Mouse (Mus musculus): Measurements from ENCODE around the gene Prdm12.

Gene Prdm12

GRCm38 (mm10) chr2:31641508-31641830 lies 1.6 kb downstream of the Prdm12 start:
- in situ Hi-C loops (cut with MboI, MseI): no loop called here

GRCm38 (mm10) chr2:31641929-31642328 lies 2.1 kb downstream of the Prdm12 start:
- in situ Hi-C loops (cut with MboI, MseI): no loop called here

GRCm38 (mm10) chr2:31653971-31654853 lies 14.4 kb downstream of the Prdm12 start:
- in situ Hi-C loops (cut with MboI, MseI): loop anchor here (5.0 kb wide), 1 partner anchor 172 kb away; no protein-coding TSS in a partner anchor

- in situ Hi-C loops (cut with MboI, MseI): loop anchor here (5.0 kb wide), 1 partner anchor 173 kb away; no protein-coding TSS in a partner anchor
Measured at GRCm38 (mm10) chr2:31654854-31655559, 15.2 kb downstream of the Prdm12 start.

- in situ Hi-C loops (cut with MboI, MseI): no loop called here
Measured at GRCm38 (mm10) chr2:31656374-31656773, 16.5 kb downstream of the Prdm12 start.

GRCm38 (mm10) chr2:31662939-31663803 lies 23.3 kb downstream of the Prdm12 start:
- in situ Hi-C loops (cut with MboI, MseI): no loop called here

DNA sequence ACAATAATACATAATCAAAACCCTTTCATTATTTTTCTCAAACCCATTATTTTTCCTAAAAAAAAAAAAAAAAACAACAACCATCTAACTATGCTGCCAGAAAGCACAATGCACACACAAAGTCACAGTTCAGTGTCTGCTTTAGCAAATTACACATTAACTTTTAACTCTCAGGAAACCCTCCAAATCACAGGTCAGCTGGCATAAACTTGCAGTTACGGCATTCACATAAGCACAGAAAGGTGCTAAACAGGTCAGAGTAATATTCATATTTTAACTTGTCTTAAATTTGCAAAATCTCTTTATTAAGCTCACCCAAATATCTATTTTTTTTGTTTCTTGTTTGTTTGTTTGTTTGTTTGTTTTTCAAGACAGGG lies 24.0 kb downstream of the Prdm12 start:
- in situ Hi-C loops (cut with MboI, MseI): no loop called here

DNA sequence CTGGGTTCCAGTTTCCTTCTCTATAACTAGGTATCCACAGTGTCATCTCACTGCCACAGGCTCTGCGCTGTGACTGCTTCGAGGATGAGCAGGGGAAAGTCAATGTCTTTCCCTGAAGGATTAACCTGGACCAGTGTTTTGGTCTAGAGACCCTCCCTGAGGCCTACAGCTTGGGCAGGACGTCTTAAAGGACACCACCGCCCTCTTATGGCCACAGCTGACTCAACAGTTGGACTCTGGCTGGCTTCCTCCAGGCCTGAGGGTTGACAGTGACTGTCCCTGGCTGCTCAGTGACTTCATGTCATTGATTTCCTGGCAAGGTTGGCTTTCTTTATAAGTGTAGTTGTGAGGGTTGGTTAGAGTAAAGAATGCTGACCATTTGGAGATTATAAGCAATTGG lies 27.5 kb downstream of the Prdm12 start:
- in situ Hi-C loops (cut with MboI, MseI): no loop called here

DNA sequence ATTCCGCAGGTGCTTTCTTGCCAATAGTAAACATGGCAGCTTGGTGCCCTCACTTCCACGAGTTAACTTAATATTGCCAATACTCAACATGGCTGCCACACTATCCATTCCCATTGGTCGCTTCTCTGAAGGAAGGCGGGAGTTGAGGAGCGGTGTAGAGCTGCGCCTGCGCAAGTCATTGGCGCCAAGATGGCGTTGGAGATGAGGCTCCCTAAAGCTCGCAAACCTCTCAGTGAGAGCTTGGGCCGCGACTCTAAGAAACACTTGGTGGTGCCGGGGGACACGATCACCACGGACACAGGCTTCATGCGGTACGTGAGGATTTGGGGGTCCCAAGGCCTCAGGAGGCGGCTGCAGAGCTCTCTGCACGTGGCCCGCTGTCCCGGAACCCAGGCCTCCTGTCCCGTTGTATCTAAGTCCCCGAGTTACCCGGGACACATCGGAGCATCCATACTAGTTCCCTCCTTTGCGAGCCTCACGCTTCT lies 30.8 kb downstream of the Prdm12 start, which contains the start of gene Exosc2:
Gene Exosc2, plus strand, starts transcription at position 165 of the 485 bp plus-strand sequence.
- in situ Hi-C loops (cut with MboI, MseI): no loop called here

DNA sequence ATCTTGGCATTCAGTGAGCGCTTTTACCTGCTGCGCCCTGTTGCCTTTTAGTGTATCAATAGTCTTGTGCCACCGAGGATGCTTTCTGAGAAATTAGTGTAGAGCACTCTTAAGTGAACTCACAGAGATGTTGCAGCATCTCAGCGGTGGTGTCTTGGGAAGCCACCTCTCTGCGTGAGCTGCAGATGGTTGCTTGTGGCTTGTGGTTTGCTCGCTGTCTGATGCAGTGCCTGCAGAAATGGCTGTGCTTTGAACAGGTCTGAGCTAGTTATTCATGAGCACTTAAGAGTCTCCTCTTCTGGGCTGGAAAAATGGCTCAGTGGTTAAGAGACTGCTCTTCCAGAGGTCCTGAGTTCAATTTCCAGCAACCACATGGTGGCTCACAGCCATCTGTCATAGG lies 38.8 kb downstream of the Prdm12 start:
- in situ Hi-C loops (cut with MboI, MseI): no loop called here

- in situ Hi-C loops (cut with MboI, MseI): loop anchor here (10.0 kb wide), 1 partner anchor 196 kb away; no protein-coding TSS in a partner anchor
Measured at GRCm38 (mm10) chr2:31681051-31681707, 41.3 kb downstream of the Prdm12 start.

DNA sequence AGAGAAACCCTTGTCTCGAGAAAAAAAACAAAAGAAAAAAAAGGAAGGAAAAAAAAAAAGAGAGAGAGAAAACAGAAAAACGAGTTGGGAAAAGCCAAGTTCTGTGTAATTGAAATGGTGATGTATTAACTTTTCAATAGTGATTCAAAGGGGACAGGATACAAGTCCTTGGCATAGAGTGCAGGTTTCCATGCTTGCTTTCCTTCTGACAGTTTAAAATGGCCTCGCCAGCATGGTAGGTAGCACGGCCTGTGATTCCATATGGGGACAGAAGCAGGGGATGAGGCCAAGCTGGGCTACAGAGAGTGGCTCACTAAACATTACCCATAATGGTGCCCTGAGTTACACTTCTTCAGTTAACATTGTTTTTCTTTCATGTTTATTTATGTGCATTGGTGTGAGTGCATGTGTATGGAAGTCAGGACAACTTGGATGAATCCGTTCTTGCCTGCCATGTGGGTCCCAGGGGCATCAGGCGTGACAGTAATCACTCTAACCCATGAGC lies 41.9 kb downstream of the Prdm12 start:
- in situ Hi-C loops (cut with MboI, MseI): loop anchor here (10.0 kb wide), 1 partner anchor 197 kb away; no protein-coding TSS in a partner anchor

- in situ Hi-C loops (cut with MboI, MseI): loop anchor here (10.0 kb wide), 1 partner anchor 199 kb away; no protein-coding TSS in a partner anchor
Measured at GRCm38 (mm10) chr2:31683666-31684065, 43.8 kb downstream of the Prdm12 start.

DNA sequence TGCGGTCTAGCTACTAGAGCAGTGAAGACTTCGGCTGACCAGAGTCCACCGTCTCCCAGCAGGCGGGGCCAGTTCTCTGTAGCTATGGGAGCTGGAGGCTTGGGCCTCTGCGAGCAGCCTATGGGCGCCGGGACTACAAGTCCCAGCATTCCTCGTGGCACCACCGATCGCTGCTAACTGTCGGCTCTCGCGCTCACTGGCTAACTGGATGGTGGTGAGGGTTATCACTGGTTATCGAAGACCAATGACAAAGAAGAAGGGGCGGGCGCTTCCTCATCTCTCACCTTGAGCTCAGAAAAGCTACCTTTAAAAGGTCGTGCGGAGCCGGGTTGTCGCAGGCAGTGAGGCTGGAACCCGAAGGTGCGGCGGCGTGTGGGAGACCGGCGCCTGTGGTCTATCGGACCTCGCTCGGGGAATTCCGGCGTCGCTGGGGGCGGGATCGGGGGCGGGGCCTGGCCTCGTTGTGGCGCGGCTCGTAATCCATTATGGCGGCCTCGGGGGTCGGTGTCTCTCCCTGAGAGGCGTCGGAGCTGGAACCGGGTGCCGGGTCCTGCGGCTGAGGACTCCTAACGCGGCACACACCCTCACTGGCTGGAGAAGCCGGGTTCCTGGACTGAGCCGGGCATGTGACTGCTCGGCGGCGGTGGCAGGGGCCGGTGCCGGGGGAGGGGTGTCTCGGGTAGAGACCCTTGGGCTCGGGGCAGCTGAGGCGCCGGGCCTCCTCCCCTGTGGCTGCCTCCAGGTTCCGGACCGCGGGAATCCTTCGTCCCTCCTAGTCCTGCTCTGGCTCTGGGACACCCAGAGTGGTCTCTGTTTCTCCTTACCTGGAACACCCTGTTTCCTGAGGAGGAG lies 48.5 kb downstream of the Prdm12 start, which contains the start of gene Abl1:
Gene Abl1, plus strand, starts transcription at position 303 of the 852 bp plus-strand sequence.
- in situ Hi-C loops (cut with MboI, MseI): loop anchor here (5.0 to 10.0 kb wide), 2 partner anchors 99 to 203 kb away; no protein-coding TSS in a partner anchor

DNA sequence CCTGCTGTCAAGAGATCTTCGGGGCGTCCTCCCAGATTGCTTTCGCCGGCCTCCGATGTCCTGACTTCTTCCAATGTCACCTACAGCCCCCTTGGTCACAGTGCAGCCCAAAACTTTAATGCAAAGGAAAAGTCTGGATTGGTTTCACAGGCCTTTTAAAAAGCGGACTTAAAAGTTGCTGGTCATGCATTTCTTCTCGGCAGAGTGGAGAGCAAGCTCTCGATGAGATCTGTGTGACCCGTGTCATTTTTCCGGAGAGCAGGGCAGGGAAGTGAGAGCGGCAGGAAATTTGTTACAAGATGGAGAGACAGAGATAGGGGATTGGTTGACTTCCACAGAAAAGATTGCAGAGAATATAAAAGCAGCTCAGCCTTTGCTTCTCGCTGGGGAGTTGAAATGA lies 49.2 kb downstream of the Prdm12 start:
- in situ Hi-C loops (cut with MboI, MseI): loop anchor here (5.0 to 10.0 kb wide), 2 partner anchors 98 to 204 kb away; no protein-coding TSS in a partner anchor

GRCm38 (mm10) chr2:31690063-31690462 lies 50.2 kb downstream of the Prdm12 start:
- in situ Hi-C loops (cut with MboI, MseI): no loop called here

DNA sequence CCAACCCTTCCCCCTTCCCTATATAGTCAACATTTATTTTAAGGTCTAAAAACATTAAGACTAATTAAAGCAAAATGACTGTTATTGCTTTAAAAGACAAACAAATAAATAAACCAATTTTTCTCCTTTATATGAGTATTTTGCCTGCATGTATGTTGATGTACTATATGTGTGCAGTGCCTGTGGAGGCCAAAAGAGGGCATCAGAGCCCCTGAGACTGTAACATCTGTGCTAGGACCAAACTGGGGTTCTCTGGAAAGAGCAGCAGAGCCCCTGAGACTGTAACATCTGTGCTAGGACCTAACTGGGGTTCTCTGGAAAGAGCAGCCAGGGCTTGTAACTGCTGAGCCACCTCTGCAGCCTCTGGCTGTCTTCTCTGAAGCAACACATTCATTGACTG lies 58.4 kb downstream of the Prdm12 start:
- in situ Hi-C loops (cut with MboI, MseI): no loop called here

DNA sequence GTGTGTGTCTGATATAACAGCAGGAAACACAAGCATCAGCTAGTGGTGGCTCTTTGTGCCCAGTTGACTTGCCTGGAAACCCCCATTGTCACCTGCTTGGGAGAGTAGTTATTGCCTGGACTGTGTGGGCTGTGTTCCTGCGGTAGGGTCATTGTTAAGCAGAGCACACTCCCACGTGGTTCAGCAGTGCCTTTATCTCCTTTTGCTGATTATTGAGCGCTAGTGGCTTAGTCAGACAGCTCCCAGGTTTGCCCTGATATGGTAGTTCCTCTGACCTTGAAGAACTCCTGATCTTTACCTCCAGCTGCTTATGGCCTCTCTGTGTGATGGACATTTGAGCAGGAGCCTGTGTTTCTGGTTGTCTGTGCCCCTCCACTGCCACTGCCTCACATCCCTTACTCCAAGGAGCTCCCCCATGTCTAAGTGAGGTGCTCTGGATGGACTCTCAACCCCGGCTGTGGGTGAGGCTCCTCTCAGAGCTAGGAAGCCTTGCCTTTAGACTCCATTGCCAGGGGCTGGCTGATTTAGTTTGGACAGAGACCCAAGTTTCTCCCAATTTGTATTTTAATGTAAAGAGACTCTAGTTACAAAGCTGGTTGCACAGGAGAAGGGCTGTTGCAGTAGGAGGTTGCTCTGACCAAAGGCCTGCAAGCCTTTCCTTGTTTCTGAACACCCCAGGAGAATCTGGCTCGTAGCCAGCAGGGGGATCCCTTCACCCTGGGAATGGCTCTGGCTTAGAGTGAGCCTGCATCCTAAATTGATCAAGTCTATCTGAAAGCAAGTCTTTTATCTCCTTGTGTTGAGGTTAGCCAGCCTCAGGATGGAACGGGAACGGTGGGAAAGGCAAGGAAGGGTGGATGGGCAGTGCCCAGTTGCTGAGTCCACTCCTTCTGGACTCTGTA lies 61.0 kb downstream of the Prdm12 start:
- in situ Hi-C loops (cut with MboI, MseI): no loop called here

All from T-helper 1 cell (primary cell).